Mouse (Mus musculus): ENCODE data around the gene Gap43. TPM values are rescaled to one million over a fixed set of nuclear protein-coding genes. Genes with fewer than 3 reads are reported as not detected.
"Not testable (repeated sequence)": the region's sequence is repeated elsewhere in the genome, so short reads cannot be mapped to it uniquely, and the experiment has no call there.

Gene Gap43
- polyA plus RNA-seq, 1 experiment from 2014 or later = 0.53 TPM

DNA sequence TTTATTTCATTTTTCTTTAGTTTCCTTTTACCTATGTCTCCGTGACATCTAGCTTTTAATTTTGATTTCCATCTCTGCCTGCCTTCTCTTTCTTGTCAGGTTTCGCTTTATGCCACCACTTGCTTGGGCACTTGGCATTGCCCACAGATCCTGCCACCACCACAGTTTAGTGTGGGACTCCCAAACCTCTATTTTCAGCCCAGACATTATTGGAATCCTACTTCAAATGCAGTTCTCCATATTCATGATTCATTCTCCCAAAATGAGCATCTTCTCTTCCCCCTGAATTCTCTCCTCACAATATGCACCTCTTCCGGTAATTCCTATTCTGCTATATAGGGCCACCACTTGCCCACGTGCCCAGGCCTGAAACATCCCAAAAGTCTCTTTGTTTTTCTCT lies 17.6 kb upstream of the Gap43 start:
- ATAC-seq (no peak), DNase-seq (no peak)
- no peaks in the 10 kb centered on the region for H3K27me3 ChIP-seq (ENCODE audit: insufficient read depth, low read length)
- no peaks in the 10 kb centered on the region for H3K4me1 ChIP-seq (ENCODE audit: insufficient read depth)
- TF ChIP-seq CTCF (IDR thresholded peaks at IDR 0.05; ENCODE audit: low read depth) (no peak), EP300 (IDR thresholded peaks at IDR 0.05; ENCODE audit: low read depth) (no peak)
- 72% methylated on average over 4 of the region's 4 CpGs for WGBS (ENCODE audit: insufficient replicate concordance)
- no peak overlapping the region for H3K4me3 ChIP-seq (ENCODE audit: low read depth, low read length)
- H3K9ac ChIP-seq (replicated peaks) = no peak overlapping the region
- no peak overlapping the region for H3K4me2 ChIP-seq (ENCODE audit: low read depth, low read length)
- no peak overlapping the region for H3K27ac ChIP-seq (ENCODE audit: low read depth)
- no peaks in the 10 kb centered on the region for H3K36me3 ChIP-seq (replicated peaks; ENCODE audit: insufficient read depth, low read length)
- H3K9me3 ChIP-seq (ENCODE audit: low read length) = no peaks in the 10 kb centered on the region

DNA sequence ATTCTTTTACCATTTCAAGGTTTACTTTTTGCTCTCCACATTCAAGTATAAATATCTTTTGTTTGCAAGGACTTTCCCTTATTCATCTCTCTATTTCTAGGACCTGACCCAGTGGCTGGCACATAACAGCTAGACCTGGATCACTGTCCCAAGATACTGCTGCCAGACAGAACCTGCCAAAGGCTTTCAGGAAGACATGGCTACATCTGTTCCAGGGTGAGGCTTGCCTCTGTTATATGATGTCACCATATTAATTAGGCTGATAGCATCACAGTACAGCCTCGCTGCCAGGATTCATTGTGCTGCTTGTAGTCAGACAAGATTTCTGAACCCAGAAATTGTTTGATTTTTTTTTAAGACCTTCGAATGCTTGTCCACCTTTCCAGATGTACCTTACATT lies 9.6 kb upstream of the Gap43 start:
- H3K27ac ChIP-seq (ENCODE audit: low read depth) = no peak overlapping the region
- H3K9ac ChIP-seq (replicated peaks) = no peak overlapping the region
- H3K36me3 ChIP-seq (replicated peaks; ENCODE audit: insufficient read depth, low read length) = no peaks in the 10 kb centered on the region
- 82% methylated on average over 2 of the region's 2 CpGs for WGBS (ENCODE audit: insufficient replicate concordance)
- TF ChIP-seq CTCF (IDR thresholded peaks at IDR 0.05; ENCODE audit: low read depth) (no peak), EP300 (IDR thresholded peaks at IDR 0.05; ENCODE audit: low read depth) (no peak)
- ATAC-seq = no peak
- no peaks in the 10 kb centered on the region for H3K27me3 ChIP-seq (ENCODE audit: insufficient read depth, low read length)
- H3K4me3 ChIP-seq (ENCODE audit: low read depth, low read length) = no peak overlapping the region
- H3K4me2 ChIP-seq (ENCODE audit: low read depth, low read length) = no peak overlapping the region
- DNase-seq = no peak
- no peaks in the 10 kb centered on the region for H3K4me1 ChIP-seq (ENCODE audit: insufficient read depth)
- no peaks in the 10 kb centered on the region for H3K9me3 ChIP-seq (ENCODE audit: low read length)

DNA sequence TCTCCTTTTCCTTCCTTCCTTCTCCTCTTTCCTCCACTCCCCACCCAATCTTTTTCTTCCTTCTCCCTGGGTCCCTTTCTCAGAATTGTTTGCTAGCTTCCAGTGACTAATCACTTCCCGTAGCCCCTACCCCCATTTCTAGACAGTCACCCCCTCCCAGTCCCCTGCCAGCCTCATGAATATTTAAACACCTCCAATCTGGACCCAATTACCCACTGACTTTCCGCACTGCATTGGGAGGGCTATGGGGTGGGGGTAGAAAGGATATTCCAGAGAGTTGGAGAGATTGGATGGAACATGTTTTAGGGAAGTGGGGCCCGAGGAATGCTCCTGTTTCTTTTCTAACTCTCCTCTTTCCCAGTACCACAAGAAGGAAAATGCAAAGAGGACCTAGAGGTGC lies 414 bp upstream of the Gap43 start:
- H3K36me3 ChIP-seq (replicated peaks; ENCODE audit: insufficient read depth, low read length); H3K27me3 ChIP-seq (ENCODE audit: insufficient read depth, low read length); H3K9me3 ChIP-seq (ENCODE audit: low read length); H3K9ac ChIP-seq (replicated peaks); H3K4me2 ChIP-seq (ENCODE audit: low read depth, low read length); H3K27ac ChIP-seq (ENCODE audit: low read depth); DNase-seq; H3K4me3 ChIP-seq (ENCODE audit: low read depth, low read length); H3K4me1 ChIP-seq (ENCODE audit: insufficient read depth); ATAC-seq: not testable (repeated sequence)
- 44% methylated on average over 2 of the region's 3 CpGs for WGBS (ENCODE audit: insufficient replicate concordance)

DNA sequence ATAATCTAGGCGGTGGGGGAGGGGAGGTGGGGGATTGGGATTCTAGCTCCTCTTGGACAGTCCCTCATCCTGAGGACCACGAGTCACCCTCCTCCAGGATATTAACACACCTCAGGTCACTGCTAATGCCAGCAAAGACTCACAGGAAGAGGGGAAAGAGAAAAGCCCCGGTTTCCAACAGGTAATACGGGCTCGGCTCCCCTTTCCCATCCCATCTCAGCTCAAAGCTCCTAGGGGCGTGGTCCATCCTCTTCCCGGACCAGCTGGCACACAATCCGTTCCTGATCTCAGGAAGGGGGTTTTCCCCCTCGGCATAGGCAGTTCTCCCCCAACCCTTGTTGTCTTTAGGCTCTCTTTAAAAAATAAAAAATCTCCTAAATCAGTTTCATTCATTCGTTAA lies 939 bp downstream of the Gap43 start:
- Histone ChIP-seq H3K4me2 (ENCODE audit: low read depth, low read length) (peak overlapping the region; percentile 18; the same call in 1 of the 2 replicates), H3K27ac (ENCODE audit: low read depth) (no peak overlapping the region), H3K27me3 (ENCODE audit: insufficient read depth, low read length) (peaks cover 9% of the 10 kb centered on the region), H3K36me3 (replicated peaks; ENCODE audit: insufficient read depth, low read length) (no peaks in the 10 kb centered on the region), H3K9ac (replicated peaks) (no peak overlapping the region), H3K4me1 (ENCODE audit: insufficient read depth) (no peaks in the 10 kb centered on the region), H3K9me3 (ENCODE audit: low read length) (no peaks in the 10 kb centered on the region), H3K4me3 (ENCODE audit: low read depth, low read length) (no peak overlapping the region)
- 3% methylated on average over 10 of the region's 10 CpGs for WGBS (ENCODE audit: insufficient replicate concordance)
- TF ChIP-seq EP300 (IDR thresholded peaks at IDR 0.05; ENCODE audit: low read depth) (no peak), CTCF (IDR thresholded peaks at IDR 0.05; ENCODE audit: low read depth) (no peak)
- ATAC-seq (no peak), DNase-seq (no peak)

DNA sequence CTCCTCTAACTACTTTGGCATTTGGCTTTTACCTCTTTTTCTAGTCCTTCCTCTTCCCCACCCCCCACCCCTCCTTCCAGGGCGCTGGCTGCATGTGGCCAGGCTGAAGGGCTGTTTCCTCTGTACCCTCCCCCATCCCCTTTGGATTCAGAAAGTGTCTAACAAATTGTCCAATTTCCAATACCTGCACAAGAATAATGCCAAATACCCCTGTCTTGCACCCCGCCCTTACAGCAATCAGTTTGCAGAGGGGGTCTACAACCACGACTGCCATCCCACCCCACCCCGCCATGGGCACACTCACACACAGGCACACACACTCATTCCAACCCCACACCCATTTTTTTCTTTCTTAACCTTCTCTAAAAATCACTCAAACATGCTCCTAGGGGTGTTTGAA lies 1.5 kb downstream of the Gap43 start:
- 11% methylated on average over 4 of the region's 4 CpGs for WGBS (ENCODE audit: insufficient replicate concordance)

DNA sequence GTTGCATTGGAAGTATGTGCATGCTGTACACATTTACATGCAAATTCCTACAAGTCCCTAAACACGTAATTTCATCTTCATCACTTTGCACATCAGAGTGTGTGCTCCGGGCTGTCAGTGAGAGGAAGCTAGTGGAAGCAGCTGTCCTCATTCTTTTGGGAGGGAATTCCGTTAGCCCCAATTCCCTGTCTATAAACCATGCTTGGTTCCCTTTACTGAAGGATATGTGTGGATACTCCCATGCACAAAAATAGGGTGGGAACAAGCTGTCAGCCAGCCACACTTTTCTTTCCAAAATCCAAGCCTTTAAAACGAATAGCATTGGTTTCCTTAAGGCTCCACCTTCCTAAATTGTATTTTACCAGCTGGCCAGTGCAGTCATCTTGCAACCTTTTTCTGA lies 2.1 kb downstream of the Gap43 start:
- no peaks in the 10 kb centered on the region for H3K36me3 ChIP-seq (replicated peaks; ENCODE audit: insufficient read depth, low read length)
- H3K9me3 ChIP-seq (ENCODE audit: low read length) = no peaks in the 10 kb centered on the region
- no peaks in the 10 kb centered on the region for H3K4me1 ChIP-seq (ENCODE audit: insufficient read depth)
- H3K4me3 ChIP-seq (ENCODE audit: low read depth, low read length) = no peak overlapping the region
- ATAC-seq (no peak), DNase-seq (no peak)
- WGBS (ENCODE audit: insufficient replicate concordance) = 23% methylated on average over 4 of the region's 4 CpGs
- peaks cover 9% of the 10 kb centered on the region for H3K27me3 ChIP-seq (ENCODE audit: insufficient read depth, low read length)
- no peak overlapping the region for H3K4me2 ChIP-seq (ENCODE audit: low read depth, low read length)
- no peak overlapping the region for H3K27ac ChIP-seq (ENCODE audit: low read depth)
- TF ChIP-seq EP300 (IDR thresholded peaks at IDR 0.05; ENCODE audit: low read depth) (no peak), CTCF (IDR thresholded peaks at IDR 0.05; ENCODE audit: low read depth) (no peak)
- H3K9ac ChIP-seq (replicated peaks) = no peak overlapping the region

More for the DNA sequence above, 1.5 kb downstream of the Gap43 start:
- H3K9ac ChIP-seq (replicated peaks) = no peak overlapping the region
- H3K27me3 ChIP-seq (ENCODE audit: insufficient read depth, low read length) = peaks cover 9% of the 10 kb centered on the region
- H3K4me2 ChIP-seq (ENCODE audit: low read depth, low read length) = no peak overlapping the region
- TF ChIP-seq CTCF (IDR thresholded peaks at IDR 0.05; ENCODE audit: low read depth) (no peak), EP300 (IDR thresholded peaks at IDR 0.05; ENCODE audit: low read depth) (no peak)
- ATAC-seq = no peak
- H3K4me3 ChIP-seq (ENCODE audit: low read depth, low read length) = no peak overlapping the region
- no peak for DNase-seq
- no peaks in the 10 kb centered on the region for H3K4me1 ChIP-seq (ENCODE audit: insufficient read depth)
- no peaks in the 10 kb centered on the region for H3K36me3 ChIP-seq (replicated peaks; ENCODE audit: insufficient read depth, low read length)
- H3K27ac ChIP-seq (ENCODE audit: low read depth) = no peak overlapping the region
- H3K9me3 ChIP-seq (ENCODE audit: low read length) = no peaks in the 10 kb centered on the region

DNA sequence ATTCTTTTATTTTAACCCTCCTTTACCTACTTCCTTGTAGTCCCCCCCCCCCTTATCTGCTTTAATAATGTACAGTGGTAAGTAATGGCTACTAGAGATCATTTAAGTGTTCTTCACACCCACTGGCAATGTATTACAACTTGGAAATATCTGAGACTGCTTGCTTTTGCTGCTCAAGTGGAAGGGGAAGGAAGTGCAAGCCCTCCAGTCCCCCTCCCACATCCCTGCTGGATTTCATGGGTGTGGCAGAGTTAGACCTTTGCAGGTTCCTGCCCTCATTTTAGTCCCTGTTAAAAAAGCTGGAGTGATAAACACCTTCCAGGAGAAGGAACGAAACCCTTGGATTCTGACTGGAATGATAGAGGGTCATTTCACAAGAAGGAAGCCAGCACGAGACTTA lies 2.8 kb downstream of the Gap43 start:
- Histone ChIP-seq H3K9ac (replicated peaks) (no peak overlapping the region), H3K4me3 (ENCODE audit: low read depth, low read length) (no peak overlapping the region), H3K27me3 (ENCODE audit: insufficient read depth, low read length) (peaks cover 9% of the 10 kb centered on the region), H3K4me1 (ENCODE audit: insufficient read depth) (no peaks in the 10 kb centered on the region), H3K4me2 (ENCODE audit: low read depth, low read length) (no peak overlapping the region), H3K27ac (ENCODE audit: low read depth) (no peak overlapping the region), H3K9me3 (ENCODE audit: low read length) (no peaks in the 10 kb centered on the region), H3K36me3 (replicated peaks; ENCODE audit: insufficient read depth, low read length) (no peaks in the 10 kb centered on the region)
- ATAC-seq = no peak
- WGBS (ENCODE audit: insufficient replicate concordance) = 38% methylated on average over 2 of the region's 2 CpGs
- TF ChIP-seq EP300 (IDR thresholded peaks at IDR 0.05; ENCODE audit: low read depth) (no peak), CTCF (IDR thresholded peaks at IDR 0.05; ENCODE audit: low read depth) (no peak)
- DNase-seq = no peak

Measured in liver, postnatal 0 days (tissue).